Mouse (Mus musculus) liver, embryonic 12.5 days (tissue): ENCODE results near the gene Rps6kc1. TPM values are rescaled to one million over a fixed set of nuclear protein-coding genes. Genes with fewer than 3 reads are reported as not detected.
A peak's percentile ranks its signal among the peaks of the same experiment; 100 is the strongest.

ENCODE experiments used
- ATAC-seq: fragments of 200-750 bp; cut with Nextera tagmentation; 2 replicates; pipeline ENCODE4 v1.8.0; 2017; ENCODE audit warnings: moderate number of reproducible peaks, mild to moderate bottlenecking, moderate library complexity
- H3K27ac ChIP-seq: fragments of 300-500 bp; sonication (generic); 2 replicates; pipeline ENCODE4 v1.5.1; 2016; ENCODE audit warnings: mild to moderate bottlenecking
- H3K27me3 ChIP-seq: fragments of 300-500 bp; sonication (generic); replicated peaks from 2 replicates; pipeline ENCODE4 v1.6.1; 2016; ENCODE audit warnings: mild to moderate bottlenecking, moderate library complexity
- H3K36me3 ChIP-seq: fragments of 300-500 bp; sonication (generic); 2 replicates; pipeline ENCODE4 v1.6.1; 2016; ENCODE audit warnings: mild to moderate bottlenecking, moderate library complexity
- H3K4me1 ChIP-seq: fragments of 300-500 bp; sonication (generic); 2 replicates; pipeline ENCODE4 v1.6.1; 2016
- H3K4me2 ChIP-seq: fragments of 300-500 bp; sonication (generic); 2 replicates; pipeline ENCODE4 v1.6.1; 2016; ENCODE audit warnings: mild to moderate bottlenecking, moderate library complexity
- H3K4me3 ChIP-seq: fragments of 300-500 bp; sonication (generic); 2 replicates; pipeline ENCODE4 v1.5.1; 2016; ENCODE audit warnings: mild to moderate bottlenecking, moderate library complexity
- H3K9ac ChIP-seq: fragments of 300-500 bp; sonication (generic); 2 replicates; pipeline ENCODE4 v1.6.1; 2016; ENCODE audit warnings: mild to moderate bottlenecking, moderate library complexity
- H3K9me3 ChIP-seq: fragments of 300-500 bp; sonication (generic); replicated peaks from 2 replicates; pipeline ENCODE4 v1.6.1; 2016; ENCODE audit warnings: mild to moderate bottlenecking, moderate library complexity
- WGBS: fragments of 180-500 bp; shearing (Covaris S2); methylation state at CpG from one replicate; pipeline ENCODE4 v1.1.7; 2016; ENCODE audit not compliant: insufficient replicate concordance; 5-methylcytosine and 5-hydroxymethylcytosine counted together
- polyA plus RNA-seq: library from polyadenylated mRNA; unstranded; fragments of >200 nt; fragmentation: Nextera tagmentation; extraction: Ambion mirVana; gene quantifications from 2 replicates; pipeline ENCODE4 v1.2.1, GENCODE M21; 2016

The Rps6kc1 gene
- polyA plus RNA-seq, 1 experiment from 2014 or later, result 5.7 TPM

- no peak overlapping the region for H3K4me2 ChIP-seq
- H3K4me1 ChIP-seq, result 0 out of 2 replicates have a peak, but pooled peaks cover 4% of the 10 kb centered on the region
- no peak overlapping the region for H3K9ac ChIP-seq
- peaks cover 30% of the 10 kb centered on the region for H3K36me3 ChIP-seq
- H3K27me3 ChIP-seq, result no peaks in the 10 kb centered on the region
- no peak for ATAC-seq
- no peaks in the 10 kb centered on the region for H3K9me3 ChIP-seq
- WGBS, result 77% methylated on average over 3 of the region's 3 CpGs
- H3K27ac ChIP-seq, result no peak overlapping the region
- H3K4me3 ChIP-seq, result no peak overlapping the region
Observed at GRCm38 (mm10) chr1:190868790-190869189, 42.8 kb downstream of the Rps6kc1 start.

GRCm38 (mm10) chr1:190861626-190862025, 49.9 kb downstream of the Rps6kc1 start:
- 70% methylated on average over 5 of the region's 5 CpGs for WGBS
- Histone ChIP-seq H3K4me1 (no peaks in the 10 kb centered on the region), H3K36me3 (peaks cover 11% of the 10 kb centered on the region; the same call in 1 of the 2 replicates), H3K9ac (no peak overlapping the region), H3K4me2 (no peak overlapping the region), H3K27me3 (no peaks in the 10 kb centered on the region), H3K9me3 (no peaks in the 10 kb centered on the region), H3K27ac (no peak overlapping the region), H3K4me3 (no peak overlapping the region)
- ATAC-seq, result no peak

GRCm38 (mm10) chr1:190854465-190854864, 57.1 kb downstream of the Rps6kc1 start:
- peak; percentile 24; the same call in 1 of the 2 replicates for ATAC-seq
- H3K4me2 ChIP-seq, result no peak overlapping the region
- H3K36me3 ChIP-seq, result peaks cover 6% of the 10 kb centered on the region; the same call in 1 of the 2 replicates
- H3K4me3 ChIP-seq, result no peak overlapping the region
- H3K9me3 ChIP-seq, result no peaks in the 10 kb centered on the region
- 32% methylated on average over 3 of the region's 3 CpGs for WGBS
- H3K4me1 ChIP-seq, result 0 out of 2 replicates have a peak, but pooled peaks cover 11% of the 10 kb centered on the region
- no peak overlapping the region for H3K9ac ChIP-seq
- H3K27me3 ChIP-seq, result no peaks in the 10 kb centered on the region
- H3K27ac ChIP-seq, result no peak overlapping the region

- Histone ChIP-seq H3K4me3 (no peak overlapping the region), H3K4me1 (0 out of 2 replicates have a peak, but pooled peaks cover 7% of the 10 kb centered on the region), H3K9ac (no peak overlapping the region), H3K4me2 (no peak overlapping the region), H3K27ac (no peak overlapping the region), H3K27me3 (no peaks in the 10 kb centered on the region), H3K36me3 (peaks cover 3% of the 10 kb centered on the region; the same call in 1 of the 2 replicates), H3K9me3 (no peaks in the 10 kb centered on the region)
- no peak for ATAC-seq
- 77% methylated on average over 11 of the region's 11 CpGs for WGBS
Observed at GRCm38 (mm10) chr1:190849162-190849865, 62.3 kb downstream of the Rps6kc1 start.

- no peaks in the 10 kb centered on the region for H3K9me3 ChIP-seq
- H3K4me2 ChIP-seq, result no peak overlapping the region
- H3K9ac ChIP-seq, result no peak overlapping the region
- no peak overlapping the region for H3K27ac ChIP-seq
- peaks cover 3% of the 10 kb centered on the region; the same call in 1 of the 2 replicates for H3K36me3 ChIP-seq
- H3K4me3 ChIP-seq, result no peak overlapping the region
- WGBS, result 48% methylated on average over 3 of the region's 3 CpGs
- H3K4me1 ChIP-seq, result 0 out of 2 replicates have a peak, but pooled peaks cover 5% of the 10 kb centered on the region
- H3K27me3 ChIP-seq, result no peaks in the 10 kb centered on the region
- no peak for ATAC-seq
Observed at GRCm38 (mm10) chr1:190848676-190849075, 62.9 kb downstream of the Rps6kc1 start.

GRCm38 (mm10) chr1:190846956-190847355, 64.6 kb downstream of the Rps6kc1 start:
- no peak overlapping the region for H3K4me2 ChIP-seq
- H3K9ac ChIP-seq, result no peak overlapping the region
- no peak for ATAC-seq
- H3K27me3 ChIP-seq, result no peaks in the 10 kb centered on the region
- H3K36me3 ChIP-seq, result peaks cover 13% of the 10 kb centered on the region; the same call in 1 of the 2 replicates
- no peaks in the 10 kb centered on the region for H3K9me3 ChIP-seq
- WGBS, result 66% methylated on average over 3 of the region's 3 CpGs
- no peak overlapping the region for H3K27ac ChIP-seq
- no peak overlapping the region for H3K4me3 ChIP-seq
- H3K4me1 ChIP-seq, result 0 out of 2 replicates have a peak, but pooled peaks cover 5% of the 10 kb centered on the region

- H3K4me1 ChIP-seq, result 0 out of 2 replicates have a peak, but pooled peaks cover 5% of the 10 kb centered on the region
- 83% methylated on average over 11 of the region's 11 CpGs for WGBS
- H3K27me3 ChIP-seq, result no peaks in the 10 kb centered on the region
- H3K36me3 ChIP-seq, result peaks cover 12% of the 10 kb centered on the region; the same call in 1 of the 2 replicates
- no peak overlapping the region for H3K4me2 ChIP-seq
- H3K4me3 ChIP-seq, result no peak overlapping the region
- H3K27ac ChIP-seq, result no peak overlapping the region
- no peak for ATAC-seq
- H3K9ac ChIP-seq, result no peak overlapping the region
- H3K9me3 ChIP-seq, result no peaks in the 10 kb centered on the region
Observed at GRCm38 (mm10) chr1:190846074-190846730, 65.4 kb downstream of the Rps6kc1 start.

- Histone ChIP-seq H3K36me3 (peaks cover 12% of the 10 kb centered on the region; the same call in 1 of the 2 replicates), H3K9ac (no peak overlapping the region), H3K4me2 (no peak overlapping the region), H3K4me3 (no peak overlapping the region), H3K27me3 (no peaks in the 10 kb centered on the region), H3K4me1 (0 out of 2 replicates have a peak, but pooled peaks cover 5% of the 10 kb centered on the region), H3K27ac (no peak overlapping the region), H3K9me3 (no peaks in the 10 kb centered on the region)
- ATAC-seq, result no peak
- 71% methylated on average over 4 of the region's 4 CpGs for WGBS
Observed at GRCm38 (mm10) chr1:190845419-190845818, 66.2 kb downstream of the Rps6kc1 start.

GRCm38 (mm10) chr1:190844356-190844755, 67.2 kb downstream of the Rps6kc1 start:
- no peaks in the 10 kb centered on the region for H3K9me3 ChIP-seq
- H3K4me2 ChIP-seq, result no peak overlapping the region
- H3K27ac ChIP-seq, result no peak overlapping the region
- H3K27me3 ChIP-seq, result no peaks in the 10 kb centered on the region
- no peak overlapping the region for H3K4me3 ChIP-seq
- WGBS, result 87% methylated on average over 11 of the region's 11 CpGs
- ATAC-seq, result no peak
- H3K9ac ChIP-seq, result no peak overlapping the region
- H3K4me1 ChIP-seq, result no peaks in the 10 kb centered on the region
- H3K36me3 ChIP-seq, result peaks cover 12% of the 10 kb centered on the region; the same call in 1 of the 2 replicates

- Histone ChIP-seq H3K27me3 (no peaks in the 10 kb centered on the region), H3K4me3 (no peak overlapping the region), H3K9ac (no peak overlapping the region), H3K4me2 (no peak overlapping the region), H3K36me3 (peaks cover 8% of the 10 kb centered on the region; the same call in 1 of the 2 replicates), H3K27ac (no peak overlapping the region), H3K9me3 (no peaks in the 10 kb centered on the region), H3K4me1 (peaks cover 5% of the 10 kb centered on the region; the same call in 1 of the 2 replicates)
- no peak for ATAC-seq
- WGBS, result 78% methylated on average over 2 of the region's 2 CpGs
Observed at GRCm38 (mm10) chr1:190836046-190836445, 75.5 kb downstream of the Rps6kc1 start.

GRCm38 (mm10) chr1:190834201-190834907, 77.2 kb downstream of the Rps6kc1 start:
- no peak for ATAC-seq
- Histone ChIP-seq H3K27me3 (no peaks in the 10 kb centered on the region), H3K36me3 (peaks cover 8% of the 10 kb centered on the region; the same call in 1 of the 2 replicates), H3K9ac (no peak overlapping the region), H3K4me2 (no peak overlapping the region), H3K9me3 (no peaks in the 10 kb centered on the region), H3K4me1 (peaks cover 5% of the 10 kb centered on the region; the same call in 1 of the 2 replicates), H3K27ac (no peak overlapping the region), H3K4me3 (no peak overlapping the region)
- WGBS, result 65% methylated on average over 7 of the region's 7 CpGs
